In the genomic region with DNA sequence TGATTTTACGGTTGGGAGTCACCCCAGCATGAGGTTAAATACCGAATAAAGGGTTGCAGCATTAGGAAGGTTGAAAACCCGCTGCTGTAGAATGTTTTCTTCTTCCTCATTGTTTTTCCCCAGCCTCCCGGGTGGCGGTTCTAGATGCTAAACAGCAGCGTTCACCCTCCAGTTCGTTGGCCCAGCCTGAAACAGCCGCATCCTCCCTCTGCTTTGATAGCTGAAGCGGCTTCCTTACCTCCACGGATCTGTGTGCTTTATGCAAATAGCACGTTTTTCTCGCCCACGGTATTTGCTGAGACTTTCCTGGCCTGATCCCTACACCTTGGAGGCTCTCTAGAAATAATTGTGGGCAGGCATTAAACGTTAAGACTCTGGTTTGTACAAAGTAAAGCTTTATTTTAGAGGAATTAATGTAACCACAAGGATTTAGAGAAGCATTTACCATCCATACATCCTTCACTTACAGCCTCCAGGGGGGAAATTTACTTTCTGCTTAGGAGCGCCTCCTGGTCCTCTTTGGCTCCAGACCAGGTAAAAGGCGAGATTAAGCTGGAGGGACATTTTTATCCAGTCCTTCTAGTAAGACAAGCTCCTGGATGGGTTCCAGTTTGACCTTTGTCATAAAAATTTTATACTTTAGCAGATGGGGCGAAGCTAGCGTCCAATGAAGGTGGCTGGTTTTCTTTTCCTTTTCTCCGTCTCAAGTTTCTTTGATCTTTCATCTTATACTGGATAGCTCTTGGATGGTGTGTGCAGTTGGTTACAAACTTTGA, we compare ENCODE assay signal across 9 mouse cellular contexts. TPM values are rescaled to one million over a fixed set of nuclear protein-coding genes. Genes with fewer than 3 reads are reported as not detected.
DNase-seq lines count a peak whose midpoint lies in the region; ATAC-seq and TF ChIP-seq lines count a peak whose summit lies in the region.
"Had no signal": no experiment of that assay in that cellular context is flagged by ENCODE, and none has a peak within 500 bp of the region (broad histone marks: within the 10 kb centered on the region; RNA-seq: fewer than 3 reads in every experiment).

No protein-coding gene starts in this region.

- H3K27ac ChIP-seq in kidney, embryonic 15.5 days = no peak overlapping the region
- no peak overlapping the region for H3K27ac ChIP-seq in forebrain, embryonic 10.5 days
- no peak overlapping the region for H3K27ac ChIP-seq in intestine, embryonic 16.5 days (ENCODE audit: low read length)
- H3K27ac ChIP-seq in olfactory bulb, adult 2 months (ENCODE audit: insufficient read depth, low read depth, low read length) = no peak overlapping the region

- no peak for TF ChIP-seq POLR2A in olfactory bulb, adult 2 months (IDR thresholded peaks at IDR 0.05; ENCODE audit: insufficient read depth, low read depth, low read length)

- intact Hi-C loops in left cerebral cortex, postnatal 25 days (cut with DNase I) = no loop called here

- WGBS in kidney, embryonic 15.5 days = 20% methylated on average over 19 of the region's 19 CpGs
- 24% methylated on average over 19 of the region's 19 CpGs for WGBS in forebrain, embryonic 10.5 days
- WGBS in intestine, embryonic 16.5 days = 37% methylated on average over 19 of the region's 19 CpGs
- 32% methylated on average over 19 of the region's 19 CpGs for WGBS in olfactory bulb, adult 2 months

- no peak for ATAC-seq in kidney, embryonic 15.5 days (replicated peaks; ENCODE audit: low FRiP score)
- ATAC-seq in intestine, embryonic 16.5 days = no peak
- ATAC-seq in megakaryocyte, adult 5-6 weeks (ENCODE audit: poor library complexity, severe bottlenecking) = no peak

- H3K36me3 ChIP-seq in kidney, embryonic 15.5 days = no peaks in the 10 kb centered on the region
- H3K36me3 ChIP-seq in forebrain, embryonic 10.5 days (replicated peaks) = no peaks in the 10 kb centered on the region
- H3K36me3 ChIP-seq in intestine, embryonic 16.5 days (ENCODE audit: control insufficient read depth, insufficient read depth, low read length) = no peaks in the 10 kb centered on the region

- H3K27me3 ChIP-seq in kidney, embryonic 15.5 days = peaks cover 63% of the 10 kb centered on the region
- H3K27me3 ChIP-seq in forebrain, embryonic 10.5 days (ENCODE audit: poor library complexity, severe bottlenecking) = peaks cover 86% of the 10 kb centered on the region
- no peaks in the 10 kb centered on the region; the same call in 1 of the 2 replicates for H3K27me3 ChIP-seq in intestine, embryonic 16.5 days (replicated peaks; ENCODE audit: control insufficient read depth, insufficient read depth, low read length)

- H3K4me1 ChIP-seq in kidney, embryonic 15.5 days = peaks cover 39% of the 10 kb centered on the region
- peaks cover 79% of the 10 kb centered on the region for H3K4me1 ChIP-seq in forebrain, embryonic 10.5 days
- peaks cover 10% of the 10 kb centered on the region; the same call in 1 of the 2 replicates for H3K4me1 ChIP-seq in intestine, embryonic 16.5 days (ENCODE audit: control insufficient read depth, insufficient read depth, low read length)
- peaks cover 14% of the 10 kb centered on the region for H3K4me1 ChIP-seq in olfactory bulb, adult 2 months (ENCODE audit: control insufficient read depth, insufficient read depth, low read length)

- TF ChIP-seq CTCF in olfactory bulb, adult 2 months (IDR thresholded peaks at IDR 0.05; ENCODE audit: insufficient read depth, low read depth, low read length) = no peak

- no peak for DNase-seq in kidney, postnatal 36 days
- DNase-seq in forebrain, embryonic 10.5 days (ENCODE audit: extremely low spot score, low spot score) = peak; percentile 11
- DNase-seq in left cerebral cortex, postnatal 25 days (ENCODE audit: low spot score in 2 of 2) = no peak
- DNase-seq in spleen, adult 12 weeks (ENCODE audit: low spot score) = no peak
- DNase-seq: lung, postnatal 10 days had no signal

- no peak overlapping the region for H3K9ac ChIP-seq in kidney, embryonic 15.5 days
- H3K9ac ChIP-seq in intestine, embryonic 16.5 days (ENCODE audit: low read depth, low read length) = no peak overlapping the region

- H3K4me2 ChIP-seq in kidney, embryonic 15.5 days = peak overlapping the region; percentile 97
- H3K4me2 ChIP-seq in intestine, embryonic 16.5 days (ENCODE audit: low read depth, low read length) = 0 out of 2 replicates have a peak overlapping the region, but pooled peaks have one; percentile 92

- H3K9me3 ChIP-seq in kidney, embryonic 15.5 days (replicated peaks) = no peaks in the 10 kb centered on the region
- H3K9me3 ChIP-seq in forebrain, embryonic 10.5 days = no peaks in the 10 kb centered on the region
- H3K9me3 ChIP-seq in intestine, embryonic 16.5 days (ENCODE audit: control insufficient read depth, low read length) = no peaks in the 10 kb centered on the region

- H3K4me3 ChIP-seq in kidney, embryonic 15.5 days (replicated peaks) = peak overlapping the region; percentile 66; the same call in 1 of the 2 replicates
- H3K4me3 ChIP-seq in forebrain, embryonic 10.5 days = peak overlapping the region; percentile 74
- peak overlapping the region; percentile 71; the same call in 1 of the 2 replicates for H3K4me3 ChIP-seq in intestine, embryonic 16.5 days (ENCODE audit: low read length)
- H3K4me3 ChIP-seq in olfactory bulb, adult 2 months (ENCODE audit: insufficient read depth, low read depth, low read length) = 0 out of 2 replicates have a peak overlapping the region, but pooled peaks have one; percentile 16

RNA-seq across cellular contexts. Expression of a gene that starts 1.7 kb away (rescaled TPM):
- 3.6 and 3.9 TPM in 2 replicates for polyA plus RNA-seq in kidney, embryonic 15.5 days (2015; fragmentation: Nextera tagmentation; extraction: Ambion mirVana)
- 2.8 and 2.9 TPM in 2 replicates for polyA plus RNA-seq in forebrain, embryonic 10.5 days (2016; fragmentation: Nextera tagmentation; extraction: Ambion mirVana)
- 4.9 and 5.7 TPM in 2 replicates for polyA plus RNA-seq in intestine, embryonic 16.5 days (2015; fragmentation: Nextera tagmentation; extraction: Ambion mirVana)
- not detected in 2 replicates for polyA plus RNA-seq in olfactory bulb, adult 2 months (2012; ENCODE audit: insufficient read depth, insufficient read length, low replicate concordance, missing spikeins)
- total RNA-seq in left cerebral cortex, postnatal 25 days (2021) = 1 to 10 TPM; 6.2 to 9.1 TPM
- total RNA-seq in megakaryocyte, adult 5-6 weeks (2015) = not detected in 2 replicates
- 0.04 TPM in 1 of 2 replicates, not detected in the other for total RNA-seq in megakaryocyte, adult 5-6 weeks (2017)

Comparison
In these comparisons a context has a peak if more than half of its experiments do, and no peak if none do; other contexts are left out.
1. H3K4me3 ChIP-seq: peak in every context shown above with its lines; median percentile 74 in forebrain, embryonic 10.5 days; 71 in intestine, embryonic 16.5 days; 66 in kidney, embryonic 15.5 days; 16 in olfactory bulb, adult 2 months.